Mouse (Mus musculus): ENCODE results near the gene Cpvl. TPM values are rescaled to one million over a fixed set of nuclear protein-coding genes. Genes with fewer than 3 reads are reported as not detected.

Gene Cpvl
- total and polyA plus RNA-seq, 3 experiments: not detected

GRCm38 (mm10) chr6:54010362-54010761, 31.9 kb upstream of the Cpvl start:
- H3K9ac ChIP-seq (ENCODE audit: control insufficient read depth, low read depth, low read length, poor library complexity, severe bottlenecking): no peak overlapping the region
- H3K36me3 ChIP-seq (ENCODE audit: control insufficient read depth in 1 of 2, insufficient read depth in 2 of 2, low read length in 2 of 2): no peaks in the 10 kb centered on the region
- H3K4me3 ChIP-seq (ENCODE audit: control insufficient read depth in 1 of 2, insufficient read depth in 1 of 2, low read depth in 2 of 2, low read length in 2 of 2): no peak overlapping the region
- DNase-seq (ENCODE audit: low read depth, low spot score): no peak
- H3K4me1 ChIP-seq (ENCODE audit: control insufficient read depth in 1 of 2, insufficient read depth in 2 of 2, low read length in 2 of 2): no peaks in the 10 kb centered on the region
- no peaks in the 10 kb centered on the region for H3K79me2 ChIP-seq (ENCODE audit: control insufficient read depth, insufficient read depth, low read length, poor library complexity)
- TF ChIP-seq TCF12 (IDR thresholded peaks at IDR 0.05; ENCODE audit: low read depth, low read length) (no peak), RCOR1 (IDR thresholded peaks at IDR 0.05; ENCODE audit: low read depth, low read length) (no peak), USF1 (IDR thresholded peaks at IDR 0.05; ENCODE audit: low read depth, low read length) (no peak), ZMIZ1 (IDR thresholded peaks at IDR 0.05; ENCODE audit: low read depth, low read length) (no peak), TBP (IDR thresholded peaks at IDR 0.05; ENCODE audit: low read depth, low read length) (no peak), CHD2 (IDR thresholded peaks at IDR 0.05; ENCODE audit: low read length) (no peak), NELFE (IDR thresholded peaks at IDR 0.05; ENCODE audit: low read depth, low read length) (no peak), POLR2AphosphoS2 (IDR thresholded peaks at IDR 0.05; ENCODE audit: low read length) (no peak), MYB (IDR thresholded peaks at IDR 0.05; ENCODE audit: low read depth, low read length) (no peak), MEF2A (IDR thresholded peaks at IDR 0.05; ENCODE audit: extremely low read depth, insufficient replicate concordance, low read depth, low read length, poor library complexity, severe bottlenecking) (no peak), GABPA (IDR thresholded peaks at IDR 0.05; ENCODE audit: low read depth, low read length) (no peak)
- H3K27ac ChIP-seq (ENCODE audit: control insufficient read depth, low read depth, low read length): no peak overlapping the region
- no peaks in the 10 kb centered on the region for H3K9me3 ChIP-seq (replicated peaks; ENCODE audit: insufficient read depth, low read length)
- no peaks in the 10 kb centered on the region for H3K27me3 ChIP-seq (ENCODE audit: control insufficient read depth in 1 of 2, insufficient read depth in 2 of 2, low read length in 2 of 2)

DNA sequence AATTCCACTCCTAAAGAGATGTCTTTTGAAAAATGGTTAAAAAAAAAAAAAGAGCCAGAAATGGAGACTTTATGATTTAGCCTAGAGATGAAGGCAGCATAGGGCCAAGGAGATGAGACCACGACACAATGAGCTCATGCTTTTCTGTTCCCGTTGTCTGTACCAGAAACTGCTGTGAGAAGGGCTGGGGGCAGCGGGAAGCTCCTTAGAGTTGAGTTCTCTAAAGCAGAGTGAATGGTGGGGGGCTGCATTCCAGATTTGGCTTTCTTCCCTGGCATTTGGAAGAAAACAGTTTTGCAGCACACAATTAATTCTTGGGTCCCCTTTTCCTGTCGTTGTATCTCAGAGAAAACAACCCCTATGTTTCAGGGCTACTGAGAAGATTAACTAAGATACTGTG, 30.8 kb upstream of the Cpvl start:
- no peaks in the 10 kb centered on the region for H3K4me1 ChIP-seq (ENCODE audit: control insufficient read depth in 1 of 2, insufficient read depth in 2 of 2, low read length in 2 of 2)
- no peaks in the 10 kb centered on the region for H3K36me3 ChIP-seq (ENCODE audit: control insufficient read depth in 1 of 2, insufficient read depth in 2 of 2, low read length in 2 of 2)
- H3K9me3 ChIP-seq (replicated peaks; ENCODE audit: insufficient read depth, low read length): no peaks in the 10 kb centered on the region
- no peak overlapping the region for H3K27ac ChIP-seq (ENCODE audit: control insufficient read depth, low read depth, low read length)
- TF ChIP-seq MYB (IDR thresholded peaks at IDR 0.05; ENCODE audit: low read depth, low read length) (no peak), JUND (IDR thresholded peaks at IDR 0.05; ENCODE audit: low read depth, low read length) (no peak), POLR2A (IDR thresholded peaks at IDR 0.05; ENCODE audit: control insufficient read depth in 1 of 2, insufficient read depth in 1 of 2, low read depth in 1 of 2, low read length in 2 of 2, poor library complexity in 1 of 2) (no peak), MAZ (IDR thresholded peaks at IDR 0.05; ENCODE audit: low read depth, low read length) (no peak)
- H3K4me3 ChIP-seq (ENCODE audit: control insufficient read depth in 1 of 2, insufficient read depth in 1 of 2, low read depth in 2 of 2, low read length in 2 of 2): no peak overlapping the region
- no peak for DNase-seq (ENCODE audit: low read depth, low spot score)
- H3K27me3 ChIP-seq (ENCODE audit: control insufficient read depth in 1 of 2, insufficient read depth in 2 of 2, low read length in 2 of 2): no peaks in the 10 kb centered on the region
- no peak overlapping the region for H3K9ac ChIP-seq (ENCODE audit: control insufficient read depth, low read depth, low read length, poor library complexity, severe bottlenecking)
- no peaks in the 10 kb centered on the region for H3K79me2 ChIP-seq (ENCODE audit: control insufficient read depth, insufficient read depth, low read length, poor library complexity)

- H3K9ac ChIP-seq (ENCODE audit: control insufficient read depth, low read depth, low read length, poor library complexity, severe bottlenecking): no peak overlapping the region
- H3K4me3 ChIP-seq (ENCODE audit: control insufficient read depth in 1 of 2, insufficient read depth in 1 of 2, low read depth in 2 of 2, low read length in 2 of 2): no peak overlapping the region
- no peaks in the 10 kb centered on the region for H3K79me2 ChIP-seq (ENCODE audit: control insufficient read depth, insufficient read depth, low read length, poor library complexity)
- no peaks in the 10 kb centered on the region for H3K4me1 ChIP-seq (ENCODE audit: control insufficient read depth in 1 of 2, insufficient read depth in 2 of 2, low read length in 2 of 2)
- TF ChIP-seq POLR2AphosphoS2 (IDR thresholded peaks at IDR 0.05; ENCODE audit: low read length): no peak
- no peak for TF ChIP-seq MAZ (IDR thresholded peaks at IDR 0.05; ENCODE audit: low read depth, low read length)
- no peak for TF ChIP-seq RAD21 (IDR thresholded peaks at IDR 0.05; ENCODE audit: low read depth, low read length)
- no peak for TF ChIP-seq KAT2A (conservative IDR thresholded peaks at IDR 0.05; ENCODE audit: low read depth, low read length)
- no peak for TF ChIP-seq POLR2A (IDR thresholded peaks at IDR 0.05; ENCODE audit: control insufficient read depth in 1 of 2, insufficient read depth in 1 of 2, low read depth in 1 of 2, low read length in 2 of 2, poor library complexity in 1 of 2)
- no peak for TF ChIP-seq CHD2 (IDR thresholded peaks at IDR 0.05; ENCODE audit: low read length)
- TF ChIP-seq GATA1 (IDR thresholded peaks at IDR 0.05; ENCODE audit: low read depth, low read length): no peak
- no peak for TF ChIP-seq BHLHE40 (IDR thresholded peaks at IDR 0.05; ENCODE audit: borderline replicate concordance, low read depth, low read length)
- no peak for TF ChIP-seq SMC3 (IDR thresholded peaks at IDR 0.05; ENCODE audit: low read depth, low read length)
- no peak for TF ChIP-seq ETS1 (IDR thresholded peaks at IDR 0.05; ENCODE audit: low read depth, low read length)
- TF ChIP-seq E2F4 (IDR thresholded peaks at IDR 0.05; ENCODE audit: borderline replicate concordance, low read depth, low read length): no peak
- no peak for TF ChIP-seq SIN3A (IDR thresholded peaks at IDR 0.05; ENCODE audit: low read length)
- no peak for TF ChIP-seq NELFE (IDR thresholded peaks at IDR 0.05; ENCODE audit: low read depth, low read length)
- no peak for DNase-seq (ENCODE audit: low read depth, low spot score)
- no peaks in the 10 kb centered on the region for H3K9me3 ChIP-seq (replicated peaks; ENCODE audit: insufficient read depth, low read length)
- H3K36me3 ChIP-seq (ENCODE audit: control insufficient read depth in 1 of 2, insufficient read depth in 2 of 2, low read length in 2 of 2): no peaks in the 10 kb centered on the region
- H3K27ac ChIP-seq (ENCODE audit: control insufficient read depth, low read depth, low read length): no peak overlapping the region
- no peaks in the 10 kb centered on the region for H3K27me3 ChIP-seq (ENCODE audit: control insufficient read depth in 1 of 2, insufficient read depth in 2 of 2, low read length in 2 of 2)
Measured at GRCm38 (mm10) chr6:54008448-54009120, 30.1 kb upstream of the Cpvl start.

Data from MEL (cell line).